Mouse (Mus musculus) forebrain, postnatal 0 days (tissue): ENCODE measurements around the gene Hapln4. TPM values are rescaled to one million over a fixed set of nuclear protein-coding genes. Genes with fewer than 3 reads are reported as not detected.
A peak's percentile ranks its signal among the peaks of the same experiment; 100 is the strongest.

Experiments used
- ATAC-seq: fragments of 200-750 bp; cut with Nextera tagmentation; 2 replicates; pipeline ENCODE4 v1.8.0; 2017; ENCODE audit warnings: mild to moderate bottlenecking, moderate library complexity
- DNase-seq: peaks from one replicate; pipeline ENCODE4 v3.0.0-alpha.2; 2015
- H3K27ac ChIP-seq: fragments of 300-500 bp; sonication (generic); 2 replicates; pipeline ENCODE4 v1.5.1; 2014; ENCODE audit warnings: low read depth, mild to moderate bottlenecking, antibody characterized with exemption, low read length, moderate library complexity, mixed read lengths
- H3K27me3 ChIP-seq: fragments of 300-500 bp; sonication (generic); 2 replicates; pipeline ENCODE4 v1.6.1; 2014; ENCODE audit warnings: mild to moderate bottlenecking, low read length, mixed read lengths; ENCODE audit not compliant: insufficient read depth
- H3K36me3 ChIP-seq: fragments of 300-500 bp; sonication (generic); 2 replicates; pipeline ENCODE4 v1.6.1; 2014; ENCODE audit warnings: mild to moderate bottlenecking, moderate library complexity; ENCODE audit not compliant: insufficient read depth
- H3K4me1 ChIP-seq: fragments of 300-500 bp; sonication (generic); 2 replicates; pipeline ENCODE4 v1.6.1; 2014; ENCODE audit warnings: antibody characterized with exemption; ENCODE audit not compliant: insufficient read depth
- H3K4me2 ChIP-seq: fragments of 300-500 bp; sonication (generic); 2 replicates; pipeline ENCODE4 v1.6.1; 2014; ENCODE audit warnings: low read depth, mild to moderate bottlenecking, moderate library complexity
- H3K4me3 ChIP-seq: fragments of 300-500 bp; sonication (generic); 2 replicates; pipeline ENCODE4 v1.5.1; 2014; ENCODE audit warnings: low read depth, low read length, mixed read lengths
- H3K9ac ChIP-seq: fragments of 300-500 bp; sonication (generic); 2 replicates; pipeline ENCODE4 v1.6.1; 2014; ENCODE audit warnings: mild to moderate bottlenecking
- H3K9me3 ChIP-seq: fragments of 300-500 bp; sonication (generic); 2 replicates; pipeline ENCODE4 v1.6.1; 2016; ENCODE audit warnings: low read length
- CTCF ChIP-seq: sonication (generic); IDR thresholded peaks from 2 replicates; pipeline ENCODE4 v1.5.1; 2016; ENCODE audit warnings: antibody characterized with exemption, control low read depth, low read depth
- WGBS: fragments of 180-500 bp; shearing (Covaris S2); extraction: QIAGEN DNeasy Blood & Tissue Kit; methylation state at CpG from one replicate; pipeline ENCODE4 v1.1.7; 2014; 5-methylcytosine and 5-hydroxymethylcytosine counted together
- polyA plus RNA-seq: library from polyadenylated mRNA; unstranded; fragments of >200 nt; fragmentation: Nextera tagmentation; extraction: Ambion mirVana; gene quantifications from 2 replicates; pipeline ENCODE4 v1.2.1, GENCODE M21; 2015
- total RNA-seq: library from RNA; depleted of rRNA; stranded (reverse); fragments of >200 nt; gene quantifications from 2 replicates; pipeline ENCODE4 v1.2.3, GENCODE M21; 2014

Gene Hapln4
- total and polyA plus RNA-seq, 2 experiments from 2014 or later = 0.48 to 0.71 TPM

DNA sequence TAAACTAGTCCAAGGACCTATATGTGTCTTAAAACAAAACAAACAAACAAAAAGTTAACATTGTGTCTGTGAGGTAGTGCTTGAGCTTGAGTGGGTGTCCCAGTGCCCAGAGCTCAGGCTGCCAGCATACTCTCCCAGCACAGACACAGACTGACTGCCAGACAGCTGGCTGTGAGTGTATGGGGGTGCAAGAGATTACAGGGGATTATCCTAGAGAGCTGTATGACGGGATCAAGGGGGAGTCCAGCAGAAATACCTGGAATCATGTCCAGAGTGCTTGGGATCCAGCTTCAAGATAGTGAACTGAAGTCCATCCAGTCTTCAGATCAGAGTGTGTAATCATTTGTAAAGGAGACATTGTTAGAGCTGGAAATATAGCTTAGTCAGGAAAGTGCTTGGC lies 25.5 kb upstream of the Hapln4 start:
- H3K36me3 ChIP-seq = peaks cover 86% of the 10 kb centered on the region
- WGBS = 79% methylated on average over 1 of the region's 1 CpGs
- H3K27me3 ChIP-seq = no peaks in the 10 kb centered on the region
- no peak overlapping the region for H3K4me3 ChIP-seq
- no peak for TF ChIP-seq CTCF
- H3K4me2 ChIP-seq = no peak overlapping the region
- no peak for DNase-seq
- no peak overlapping the region for H3K27ac ChIP-seq
- H3K9me3 ChIP-seq = no peaks in the 10 kb centered on the region
- no peak overlapping the region for H3K9ac ChIP-seq
- no peaks in the 10 kb centered on the region for H3K4me1 ChIP-seq
- no peak for ATAC-seq

- no peak overlapping the region for H3K9ac ChIP-seq
- H3K4me3 ChIP-seq = no peak overlapping the region
- DNase-seq (no peak), ATAC-seq (peak; percentile 38; the same call in 1 of the 2 replicates)
- H3K9me3 ChIP-seq = no peaks in the 10 kb centered on the region
- H3K36me3 ChIP-seq = peaks cover 51% of the 10 kb centered on the region
- WGBS = 86% methylated on average over 2 of the region's 2 CpGs
- no peak overlapping the region for H3K27ac ChIP-seq
- no peaks in the 10 kb centered on the region for H3K4me1 ChIP-seq
- TF ChIP-seq CTCF = no peak
- H3K27me3 ChIP-seq = no peaks in the 10 kb centered on the region
- H3K4me2 ChIP-seq = no peak overlapping the region
Observed at GRCm38 (mm10) chr8:70071836-70072440, 11.3 kb upstream of the Hapln4 start.

GRCm38 (mm10) chr8:70072441-70073069 lies 10.7 kb upstream of the Hapln4 start, which contains the start of gene Tm6sf2:
TSS of gene Tm6sf2 (plus strand) at chr8:70072924.
- no peak within 1 kb of the TSS for H3K4me3 ChIP-seq
- 15% methylated on average over 21 of the region's 27 CpGs for WGBS
- H3K27ac ChIP-seq = no peak within 1 kb of the TSS
- H3K4me2 ChIP-seq = 0 out of 2 replicates have a peak within 1 kb of the TSS, but pooled peaks have one; percentile 21
- H3K27me3 ChIP-seq = no peaks in the 10 kb centered on the region
- DNase-seq (no peak), ATAC-seq (peak; percentile 74)
- H3K36me3 ChIP-seq = peaks cover 47% of the 10 kb centered on the region
- TF ChIP-seq CTCF = no peak
- no peaks in the 10 kb centered on the region for H3K9me3 ChIP-seq
- no peak within 1 kb of the TSS for H3K9ac ChIP-seq
- no peaks in the 10 kb centered on the region for H3K4me1 ChIP-seq

DNA sequence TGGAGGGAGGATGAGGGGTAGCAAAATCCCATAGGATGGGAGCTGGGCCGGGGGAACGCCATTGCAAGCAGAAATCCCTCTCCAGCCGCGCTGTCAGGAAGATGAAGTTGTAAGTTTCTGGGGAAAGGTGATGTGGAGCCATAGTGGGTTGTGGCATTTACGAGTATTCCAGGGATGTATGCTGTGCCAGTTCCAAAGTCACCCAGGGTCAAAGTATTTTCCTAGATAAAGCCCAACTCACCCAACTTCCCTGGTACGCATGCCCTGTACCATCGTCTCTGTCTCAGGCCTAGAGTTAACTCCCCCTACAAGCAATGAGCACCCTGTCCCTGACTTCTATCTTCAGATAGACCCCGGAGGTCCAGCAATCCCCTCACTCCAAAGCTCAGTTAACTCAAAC lies 10.1 kb upstream of the Hapln4 start:
- 68% methylated on average over 8 of the region's 8 CpGs for WGBS
- Histone ChIP-seq H3K4me3 (no peak overlapping the region), H3K4me2 (0 out of 2 replicates have a peak overlapping the region, but pooled peaks have one; percentile 21), H3K9me3 (no peaks in the 10 kb centered on the region), H3K9ac (no peak overlapping the region), H3K4me1 (no peaks in the 10 kb centered on the region), H3K27ac (no peak overlapping the region), H3K36me3 (peaks cover 42% of the 10 kb centered on the region), H3K27me3 (no peaks in the 10 kb centered on the region)
- DNase-seq (no peak), ATAC-seq (no peak)
- no peak for TF ChIP-seq CTCF

GRCm38 (mm10) chr8:70073682-70074081 lies 9.6 kb upstream of the Hapln4 start:
- Histone ChIP-seq H3K4me3 (no peak overlapping the region), H3K9ac (no peak overlapping the region), H3K4me2 (no peak overlapping the region), H3K36me3 (peaks cover 36% of the 10 kb centered on the region), H3K9me3 (no peaks in the 10 kb centered on the region), H3K4me1 (no peaks in the 10 kb centered on the region), H3K27me3 (no peaks in the 10 kb centered on the region), H3K27ac (no peak overlapping the region)
- DNase-seq (no peak), ATAC-seq (no peak)
- 89% methylated on average over 1 of the region's 1 CpGs for WGBS
- no peak for TF ChIP-seq CTCF

GRCm38 (mm10) chr8:70081976-70082375 lies 1.3 kb upstream of the Hapln4 start:
- no peak for ATAC-seq
- Histone ChIP-seq H3K4me3 (no peak overlapping the region), H3K4me2 (no peak overlapping the region), H3K27me3 (peaks cover 44% of the 10 kb centered on the region), H3K36me3 (peaks cover 3% of the 10 kb centered on the region; the same call in 1 of the 2 replicates), H3K9ac (no peak overlapping the region), H3K9me3 (no peaks in the 10 kb centered on the region), H3K4me1 (peaks cover 12% of the 10 kb centered on the region; the same call in 1 of the 2 replicates), H3K27ac (no peak overlapping the region)
- DNase-seq = no peak
- TF ChIP-seq CTCF = no peak
- 87% methylated on average over 2 of the region's 2 CpGs for WGBS
